Mouse (Mus musculus) NIH3T3 (cell line): Measurements from ENCODE around the gene a.
A peak's percentile ranks its signal among the peaks of the same experiment; 100 is the strongest.

Experiments used
- DNase-seq: peaks from one replicate; pipeline ENCODE4 v3.0.0-alpha.2; 2012; ENCODE audit warnings: low read depth

The a gene

DNA sequence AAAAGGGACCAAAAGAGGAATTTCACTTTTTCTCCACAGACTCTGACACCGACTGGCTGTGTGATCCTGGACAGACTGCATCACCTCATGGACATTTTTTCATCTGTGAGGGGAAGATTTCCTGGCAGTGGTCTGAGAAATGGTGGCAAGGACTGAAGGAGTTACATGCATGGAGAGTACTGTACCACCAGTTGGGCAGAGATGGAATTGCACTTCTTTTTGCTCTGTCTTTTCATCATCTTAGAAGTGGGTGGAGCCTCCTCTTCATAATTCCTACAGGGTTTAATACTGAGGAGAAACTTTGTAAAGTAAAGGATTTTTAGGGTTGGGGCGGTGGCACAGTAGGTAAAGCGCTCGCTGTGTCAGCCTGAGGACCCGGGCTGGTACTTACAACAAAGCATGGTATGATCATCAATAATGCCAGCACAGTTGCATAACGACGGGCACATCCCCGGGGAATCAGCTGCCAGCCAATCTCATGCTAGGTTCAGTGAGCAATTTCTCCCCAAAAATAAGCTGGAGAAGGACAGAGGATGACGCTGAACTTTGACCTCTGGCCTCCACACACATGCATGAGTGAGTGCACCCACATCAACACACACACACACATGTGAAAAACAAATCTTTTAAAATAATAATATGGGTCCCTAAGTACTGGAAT is 307.6 kb downstream of the a start:
- peak; percentile 61 for DNase-seq

DNA sequence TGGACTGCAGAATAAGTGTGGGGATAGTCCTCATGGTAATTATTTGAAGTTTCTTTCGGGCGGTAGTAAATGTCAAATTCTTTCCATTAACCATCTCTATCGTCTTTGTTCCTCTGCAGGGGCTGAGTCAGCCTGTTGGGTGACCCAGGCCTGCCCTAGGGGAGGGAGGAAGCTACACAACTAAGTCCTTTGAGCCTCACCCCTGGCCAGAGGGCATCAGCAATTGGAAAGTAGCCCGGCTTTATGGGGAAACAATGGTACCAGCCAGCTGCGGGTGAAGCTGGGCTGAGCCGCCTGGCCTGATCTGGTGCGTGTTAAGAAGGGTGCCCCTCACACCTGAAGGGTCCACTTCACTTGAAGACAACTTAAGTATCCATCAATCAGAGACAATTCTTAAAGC is 308.2 kb downstream of the a start:
- DNase-seq: no peak

DNA sequence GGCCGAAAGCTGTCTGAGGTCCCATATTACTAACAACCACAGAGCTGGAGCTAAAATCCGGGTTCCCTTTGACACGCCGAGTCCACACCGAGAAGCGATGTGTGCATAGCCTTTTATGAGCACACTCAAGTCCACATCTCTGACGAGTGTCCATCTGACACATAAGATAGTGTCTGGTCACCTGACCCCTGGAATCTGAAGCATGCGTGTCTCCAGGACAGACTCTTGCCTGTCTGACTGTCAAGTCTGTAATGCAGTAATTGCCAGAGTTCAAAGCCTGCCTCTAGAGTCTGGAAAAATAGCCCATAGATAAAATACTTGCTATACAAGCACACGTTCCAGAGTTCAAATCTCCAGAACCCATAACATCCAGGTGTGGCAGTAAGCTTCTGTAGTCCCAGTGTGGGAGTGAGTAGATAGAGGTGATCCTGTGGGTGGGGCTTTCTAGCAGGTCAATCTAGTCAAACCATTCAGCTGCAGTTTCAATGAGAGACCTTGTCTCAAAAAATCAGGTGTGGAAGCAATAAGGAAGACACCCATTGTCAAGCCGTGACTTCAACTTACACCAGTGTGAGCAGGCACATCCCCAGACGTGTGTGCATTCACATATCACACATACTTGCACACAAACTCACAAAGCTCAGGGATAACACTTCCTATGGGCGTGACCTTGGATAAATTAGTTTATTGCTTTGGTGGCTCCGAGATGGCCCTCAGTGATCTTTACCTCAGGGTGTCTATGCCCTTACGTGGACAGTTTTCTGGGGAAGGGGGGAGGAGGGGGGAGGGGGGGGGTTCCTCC is 309.0 kb downstream of the a start:
- no peak for DNase-seq
